Mouse (Mus musculus) liver, adult 10 weeks (tissue): Measurements from ENCODE around the gene Rps27rt. TPM values are rescaled to one million over a fixed set of nuclear protein-coding genes. Genes with fewer than 3 reads are reported as not detected.

Experiments
- polyA plus RNA-seq: library from polyadenylated mRNA; stranded (reverse); fragments of 350-450 nt; fragmentation: Illumina TruSeq; extraction: RNeasy Lipid Tissue Mini Kit (QIAGEN cat#74804); gene quantifications from one replicate; pipeline ENCODE4 v1.2.3, GENCODE M21; 2014; ENCODE audit warnings: low read depth, low replicate concordance

The Rps27rt gene
- 29.2 TPM for polyA plus RNA-seq

DNA sequence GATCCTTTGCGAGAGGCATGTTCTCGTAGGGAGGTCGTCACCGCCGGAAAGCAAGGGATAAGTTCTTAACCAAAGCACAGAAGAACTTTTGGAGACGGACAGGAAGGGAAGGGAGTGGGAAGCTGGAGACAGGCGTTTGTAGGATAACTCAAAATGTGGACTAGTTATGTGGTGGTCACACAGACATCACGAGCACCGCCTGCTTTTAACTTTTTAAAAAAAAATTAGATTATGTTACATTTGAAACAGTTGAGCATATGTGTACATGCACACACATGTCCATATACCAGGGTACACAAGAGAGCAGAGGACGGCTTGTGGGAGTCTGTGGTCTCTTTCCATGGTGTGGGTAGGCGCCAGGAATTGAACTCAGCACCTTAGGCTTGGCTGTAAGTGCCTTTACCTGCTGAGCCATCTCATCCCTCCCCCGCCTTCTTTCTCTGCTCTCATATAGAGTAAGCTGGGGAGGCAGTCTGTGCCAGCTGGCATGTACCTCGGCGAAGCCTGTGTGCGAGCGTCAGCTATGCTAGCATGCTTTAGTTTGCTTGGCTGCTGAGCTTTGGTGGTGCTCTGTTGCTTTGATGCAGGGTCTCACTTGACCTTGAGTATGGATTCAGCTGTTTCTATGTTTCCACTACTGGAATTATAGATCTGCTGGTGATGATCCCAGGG, at the start of gene Rps27rt:
Gene Rps27rt (minus strand): TSS at position 51 of the 672 bp plus-strand sequence.

GRCm38 (mm10) chr9:114978281-114979111, 4.0 kb downstream of the Rps27rt start, which contains the start of gene Osbpl10:
TSS of gene Osbpl10 (plus strand) at chr9:114978569.

DNA sequence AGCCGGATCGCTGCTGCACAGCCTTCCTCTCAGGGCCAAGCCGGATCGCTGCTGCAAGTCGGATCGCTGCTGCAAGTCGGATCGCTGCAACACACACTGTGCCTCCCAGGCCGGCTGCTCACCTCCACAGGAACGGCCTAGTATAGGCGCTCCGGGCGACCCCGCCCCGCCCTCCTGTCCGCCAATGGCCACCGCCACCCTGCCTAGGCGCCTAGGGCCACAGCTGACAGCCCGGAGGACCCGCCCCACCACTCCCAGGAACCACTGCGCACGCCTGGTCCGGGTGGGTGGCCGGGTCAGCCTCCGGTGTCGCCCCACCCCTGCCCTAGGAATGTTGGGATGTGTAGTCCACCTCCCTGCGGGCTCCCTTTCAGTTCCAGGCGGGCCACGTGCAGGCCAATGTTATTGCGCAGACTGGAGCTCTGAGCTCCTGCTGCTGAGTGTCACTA, 48.8 kb downstream of the Rps27rt start, which contains the start of gene Gpd1l:
Gene Gpd1l (minus strand): TSS at position 265 of the 449 bp plus-strand sequence.

Other genes starting within 250 kb of the Rps27rt start
- 0.87 TPM for gene Cmtm7, start 200.9 kb downstream of the Rps27rt start, polyA plus RNA-seq
- gene Cmtm8, start 138.6 kb downstream of the Rps27rt start, polyA plus RNA-seq, result 78.4 TPM
- 17.2 TPM for gene Gpd1l, start 48.8 kb downstream of the Rps27rt start, polyA plus RNA-seq
- not detected for gene Osbpl10, start 4.2 kb downstream of the Rps27rt start, polyA plus RNA-seq